Mouse (Mus musculus) lung, adult 2 months (tissue): ENCODE measurements around the gene Sec14l5.

Source experiments
- CTCF ChIP-seq: fragments of 200-500 bp; IDR thresholded peaks from 2 replicates; pipeline ENCODE4 v1.5.1; 2011; ENCODE audit warnings: mild to moderate bottlenecking, low read length, control low read depth; ENCODE audit not compliant: insufficient read depth
- POLR2A ChIP-seq: fragments of 200-500 bp; IDR thresholded peaks from 2 replicates; pipeline ENCODE4 v1.6.1; 2011; ENCODE audit warnings: low read depth, mild to moderate bottlenecking, control low read depth, low read length, borderline replicate concordance; ENCODE audit errors: extremely low read depth

- TF ChIP-seq POLR2A (no peak), CTCF (no peak)
These were observed 16.1 kb upstream of the Sec14l5 start for GRCm38 (mm10) chr16:5130766-5131165.
